Mouse (Mus musculus) heart, embryonic 10.5 days (tissue): ENCODE data around the gene 6430628N08Rik. TPM values are rescaled to one million over a fixed set of nuclear protein-coding genes. Genes with fewer than 3 reads are reported as not detected.

Experiments used
- DNase-seq: peaks from one replicate; pipeline ENCODE4 v3.0.0-alpha.2; 2017; ENCODE audit warnings: low spot score
- H3K27ac ChIP-seq: fragments of 300-500 bp; sonication (generic); 2 replicates; pipeline ENCODE4 v1.5.1; 2016; ENCODE audit warnings: mild to moderate bottlenecking
- H3K27me3 ChIP-seq: fragments of 300-500 bp; sonication (generic); 2 replicates; pipeline ENCODE4 v1.6.1; 2016; ENCODE audit warnings: mild to moderate bottlenecking; ENCODE audit not compliant: poor library complexity, insufficient read depth, severe bottlenecking
- H3K36me3 ChIP-seq: fragments of 300-500 bp; sonication (generic); 2 replicates; pipeline ENCODE4 v1.6.1; 2016; ENCODE audit warnings: mild to moderate bottlenecking, moderate library complexity
- H3K4me1 ChIP-seq: fragments of 300-500 bp; sonication (generic); 2 replicates; pipeline ENCODE4 v1.6.1; 2016; ENCODE audit warnings: mild to moderate bottlenecking
- H3K4me3 ChIP-seq: fragments of 300-500 bp; sonication (generic); 2 replicates; pipeline ENCODE4 v1.5.1; 2016; ENCODE audit warnings: mild to moderate bottlenecking, moderate library complexity
- H3K9me3 ChIP-seq: fragments of 300-500 bp; sonication (generic); 2 replicates; pipeline ENCODE4 v1.6.1; 2016; ENCODE audit warnings: mild to moderate bottlenecking, moderate library complexity
- WGBS: fragments of 180-500 bp; shearing (Covaris S2); methylation state at CpG from one replicate; pipeline ENCODE4 v1.1.7; 2016; 5-methylcytosine and 5-hydroxymethylcytosine counted together
- polyA plus RNA-seq: library from polyadenylated mRNA; unstranded; fragments of >200 nt; fragmentation: Nextera tagmentation; extraction: Ambion mirVana; gene quantifications from 2 replicates; pipeline ENCODE4 v1.2.1, GENCODE M21; 2016

6430628N08Rik gene
- polyA plus RNA-seq, 1 experiment from 2014 or later = not detected

- H3K36me3 ChIP-seq = peaks cover 58% of the 10 kb centered on the region
- no peaks in the 10 kb centered on the region for H3K9me3 ChIP-seq
- H3K27ac ChIP-seq = no peak overlapping the region
- H3K4me3 ChIP-seq = no peak overlapping the region
- 83% methylated on average over 7 of the region's 7 CpGs for WGBS
- no peaks in the 10 kb centered on the region for H3K27me3 ChIP-seq
- DNase-seq = no peak
- H3K4me1 ChIP-seq = no peaks in the 10 kb centered on the region
These were observed 27.1 kb upstream of the 6430628N08Rik start for GRCm38 (mm10) chr4:115863352-115863751.

GRCm38 (mm10) chr4:115863880-115864279 is 26.6 kb upstream of the 6430628N08Rik start:
- Histone ChIP-seq H3K4me3 (no peak overlapping the region), H3K27ac (no peak overlapping the region), H3K27me3 (no peaks in the 10 kb centered on the region), H3K9me3 (no peaks in the 10 kb centered on the region), H3K36me3 (peaks cover 56% of the 10 kb centered on the region), H3K4me1 (no peaks in the 10 kb centered on the region)
- DNase-seq = no peak
- WGBS = 68% methylated on average over 10 of the region's 10 CpGs

GRCm38 (mm10) chr4:115869512-115870210 is 20.8 kb upstream of the 6430628N08Rik start:
- Histone ChIP-seq H3K27me3 (no peaks in the 10 kb centered on the region), H3K4me3 (no peak overlapping the region), H3K36me3 (peaks cover 42% of the 10 kb centered on the region), H3K4me1 (no peaks in the 10 kb centered on the region), H3K27ac (no peak overlapping the region), H3K9me3 (no peaks in the 10 kb centered on the region)
- no peak for DNase-seq
- WGBS = 37% methylated on average over 16 of the region's 16 CpGs

GRCm38 (mm10) chr4:115873231-115873630 is 17.2 kb upstream of the 6430628N08Rik start:
- WGBS = 77% methylated on average over 3 of the region's 3 CpGs
- H3K36me3 ChIP-seq = peaks cover 50% of the 10 kb centered on the region

GRCm38 (mm10) chr4:115878216-115878678 is 12.2 kb upstream of the 6430628N08Rik start:
- WGBS = 3% methylated on average over 11 of the region's 11 CpGs
- peaks cover 16% of the 10 kb centered on the region for H3K4me1 ChIP-seq
- DNase-seq = no peak
- peaks cover 43% of the 10 kb centered on the region for H3K27me3 ChIP-seq
- no peaks in the 10 kb centered on the region for H3K9me3 ChIP-seq
- H3K36me3 ChIP-seq = peaks cover 32% of the 10 kb centered on the region
- H3K27ac ChIP-seq = 0 out of 2 replicates have a peak overlapping the region, but pooled peaks have one; percentile 17
- H3K4me3 ChIP-seq = peak overlapping the region; percentile 33

More at GRCm38 (mm10) chr4:115873231-115873630, 17.2 kb upstream of the 6430628N08Rik start:
- Histone ChIP-seq H3K4me3 (no peak overlapping the region), H3K27ac (no peak overlapping the region), H3K27me3 (peaks cover 12% of the 10 kb centered on the region), H3K4me1 (peaks cover 8% of the 10 kb centered on the region), H3K9me3 (no peaks in the 10 kb centered on the region)
- no peak for DNase-seq

GRCm38 (mm10) chr4:115878828-115879227 is 11.6 kb upstream of the 6430628N08Rik start:
- Histone ChIP-seq H3K4me1 (peaks cover 16% of the 10 kb centered on the region), H3K27me3 (peaks cover 49% of the 10 kb centered on the region), H3K36me3 (peaks cover 29% of the 10 kb centered on the region; the same call in 1 of the 2 replicates), H3K27ac (no peak overlapping the region), H3K9me3 (no peaks in the 10 kb centered on the region), H3K4me3 (peak overlapping the region; percentile 33; the same call in 1 of the 2 replicates)
- no peak for DNase-seq
- 52% methylated on average over 9 of the region's 9 CpGs for WGBS

GRCm38 (mm10) chr4:115881183-115881582 is 9.3 kb upstream of the 6430628N08Rik start:
- Histone ChIP-seq H3K4me3 (no peak overlapping the region), H3K27ac (no peak overlapping the region), H3K4me1 (peaks cover 16% of the 10 kb centered on the region), H3K36me3 (peaks cover 8% of the 10 kb centered on the region; the same call in 1 of the 2 replicates), H3K27me3 (peaks cover 55% of the 10 kb centered on the region), H3K9me3 (no peaks in the 10 kb centered on the region)
- DNase-seq = no peak
- 50% methylated on average over 1 of the region's 1 CpGs for WGBS

- 57% methylated on average over 4 of the region's 4 CpGs for WGBS
- H3K4me3 ChIP-seq = no peak overlapping the region
- no peak overlapping the region for H3K27ac ChIP-seq
- peaks cover 16% of the 10 kb centered on the region for H3K4me1 ChIP-seq
- no peaks in the 10 kb centered on the region for H3K9me3 ChIP-seq
- peaks cover 47% of the 10 kb centered on the region for H3K27me3 ChIP-seq
- no peaks in the 10 kb centered on the region for H3K36me3 ChIP-seq
- DNase-seq = no peak
These were observed 8.3 kb upstream of the 6430628N08Rik start for GRCm38 (mm10) chr4:115882195-115882594.

GRCm38 (mm10) chr4:115884022-115884421 is 6.4 kb upstream of the 6430628N08Rik start, which contains the start of gene Kncn:
TSS of gene Kncn (plus strand) at chr4:115884400.
- Histone ChIP-seq H3K27ac (no peak within 1 kb of the TSS), H3K27me3 (peaks cover 63% of the 10 kb centered on the region), H3K4me3 (no peak within 1 kb of the TSS), H3K36me3 (no peaks in the 10 kb centered on the region), H3K4me1 (peaks cover 2% of the 10 kb centered on the region), H3K9me3 (no peaks in the 10 kb centered on the region)
- WGBS = 72% methylated on average over 6 of the region's 6 CpGs
- DNase-seq = no peak

GRCm38 (mm10) chr4:115885846-115886245 is 4.6 kb upstream of the 6430628N08Rik start:
- no peak for DNase-seq
- Histone ChIP-seq H3K4me1 (peaks cover 10% of the 10 kb centered on the region), H3K4me3 (no peak overlapping the region), H3K9me3 (no peaks in the 10 kb centered on the region), H3K27ac (no peak overlapping the region), H3K36me3 (no peaks in the 10 kb centered on the region), H3K27me3 (peaks cover 67% of the 10 kb centered on the region)
- WGBS = 68% methylated on average over 3 of the region's 3 CpGs

GRCm38 (mm10) chr4:115886875-115887274 is 3.6 kb upstream of the 6430628N08Rik start:
- no peaks in the 10 kb centered on the region for H3K9me3 ChIP-seq
- no peaks in the 10 kb centered on the region for H3K36me3 ChIP-seq
- H3K27me3 ChIP-seq = peaks cover 72% of the 10 kb centered on the region
- no peak for DNase-seq
- H3K4me1 ChIP-seq = peaks cover 11% of the 10 kb centered on the region
- no peak overlapping the region for H3K27ac ChIP-seq
- H3K4me3 ChIP-seq = no peak overlapping the region
- WGBS = 57% methylated on average over 1 of the region's 1 CpGs

- WGBS = 17% methylated on average over 6 of the region's 6 CpGs
- H3K4me1 ChIP-seq = peaks cover 11% of the 10 kb centered on the region
- no peaks in the 10 kb centered on the region for H3K36me3 ChIP-seq
- H3K4me3 ChIP-seq = peak overlapping the region; percentile 56
- H3K27me3 ChIP-seq = peaks cover 73% of the 10 kb centered on the region
- no peaks in the 10 kb centered on the region for H3K9me3 ChIP-seq
- 0 out of 2 replicates have a peak overlapping the region, but pooled peaks have one; percentile 16 for H3K27ac ChIP-seq
- DNase-seq = no peak
These were observed 399 bp upstream of the 6430628N08Rik start for GRCm38 (mm10) chr4:115890066-115890465.

- 16% methylated on average over 3 of the region's 3 CpGs for WGBS
- Histone ChIP-seq H3K9me3 (no peaks in the 10 kb centered on the region), H3K27ac (no peak overlapping the region), H3K27me3 (peaks cover 92% of the 10 kb centered on the region), H3K36me3 (no peaks in the 10 kb centered on the region), H3K4me1 (peaks cover 21% of the 10 kb centered on the region), H3K4me3 (no peak overlapping the region)
- DNase-seq = no peak
These were observed 3.8 kb downstream of the 6430628N08Rik start for GRCm38 (mm10) chr4:115894281-115894680.
